Mouse (Mus musculus): Measurements from ENCODE around the gene Cped1. TPM values are rescaled to one million over a fixed set of nuclear protein-coding genes. Genes with fewer than 3 reads are reported as not detected.
A peak's percentile ranks its signal among the peaks of the same experiment; 100 is the strongest.
"Not testable (repeated sequence)": the region's sequence is repeated elsewhere in the genome, so short reads cannot be mapped to it uniquely, and the experiment has no call there.

Gene Cped1
- total RNA-seq, 2 experiments from 2014 or later, result 15.9 to 20.2 TPM

GRCm38 (mm10) chr6:22020696-22021095, 35.0 kb downstream of the Cped1 start:
- DNase-seq, result no peak
- intact Hi-C loops (cut with DNase I), result no loop called here

DNA sequence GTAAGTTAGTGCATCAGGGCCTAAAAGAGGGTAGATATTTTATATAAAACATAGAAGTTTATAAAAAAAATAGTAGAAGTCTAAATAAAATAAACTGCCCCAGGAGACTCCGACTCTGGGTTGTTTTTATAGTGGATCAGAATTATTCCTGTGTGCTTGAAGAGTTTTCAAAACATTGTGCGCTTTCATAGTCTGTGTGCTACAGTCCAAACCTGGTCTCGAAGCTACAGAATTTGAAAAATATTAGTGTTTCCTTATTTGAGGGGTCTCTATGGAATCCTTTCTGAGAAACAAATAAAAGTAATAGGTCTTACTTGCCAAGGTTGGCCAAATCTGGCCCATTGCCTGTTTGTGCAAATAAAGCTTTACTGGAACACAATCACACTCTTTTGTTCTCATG, 35.6 kb downstream of the Cped1 start:
- intact Hi-C loops (cut with DNase I), result no loop called here
- DNase-seq, result no peak

- intact Hi-C loops (cut with DNase I), result no loop called here
- no peak for DNase-seq
Observed at GRCm38 (mm10) chr6:22024168-22024567, 38.5 kb downstream of the Cped1 start.

GRCm38 (mm10) chr6:22025584-22026357, 40.1 kb downstream of the Cped1 start:
- intact Hi-C loops (cut with DNase I), result no loop called here
- DNase-seq, result no peak

DNA sequence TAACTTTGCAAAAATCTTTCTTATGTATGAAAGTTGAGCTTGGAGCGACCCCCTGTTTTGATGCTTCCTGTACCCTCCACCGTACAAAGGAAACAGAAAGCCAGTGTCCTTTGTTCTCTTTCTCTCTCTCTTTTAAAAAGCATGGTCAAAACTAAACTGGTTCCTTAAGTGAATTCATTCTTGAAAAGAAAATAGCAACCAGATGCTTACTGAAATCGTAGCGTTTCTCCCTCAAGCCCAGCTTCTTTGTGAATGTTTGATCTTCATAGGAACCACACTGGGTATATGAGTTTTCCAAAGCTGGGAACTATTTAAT, 40.6 kb downstream of the Cped1 start:
- intact Hi-C loops (cut with DNase I), result no loop called here
- DNase-seq, result no peak

DNA sequence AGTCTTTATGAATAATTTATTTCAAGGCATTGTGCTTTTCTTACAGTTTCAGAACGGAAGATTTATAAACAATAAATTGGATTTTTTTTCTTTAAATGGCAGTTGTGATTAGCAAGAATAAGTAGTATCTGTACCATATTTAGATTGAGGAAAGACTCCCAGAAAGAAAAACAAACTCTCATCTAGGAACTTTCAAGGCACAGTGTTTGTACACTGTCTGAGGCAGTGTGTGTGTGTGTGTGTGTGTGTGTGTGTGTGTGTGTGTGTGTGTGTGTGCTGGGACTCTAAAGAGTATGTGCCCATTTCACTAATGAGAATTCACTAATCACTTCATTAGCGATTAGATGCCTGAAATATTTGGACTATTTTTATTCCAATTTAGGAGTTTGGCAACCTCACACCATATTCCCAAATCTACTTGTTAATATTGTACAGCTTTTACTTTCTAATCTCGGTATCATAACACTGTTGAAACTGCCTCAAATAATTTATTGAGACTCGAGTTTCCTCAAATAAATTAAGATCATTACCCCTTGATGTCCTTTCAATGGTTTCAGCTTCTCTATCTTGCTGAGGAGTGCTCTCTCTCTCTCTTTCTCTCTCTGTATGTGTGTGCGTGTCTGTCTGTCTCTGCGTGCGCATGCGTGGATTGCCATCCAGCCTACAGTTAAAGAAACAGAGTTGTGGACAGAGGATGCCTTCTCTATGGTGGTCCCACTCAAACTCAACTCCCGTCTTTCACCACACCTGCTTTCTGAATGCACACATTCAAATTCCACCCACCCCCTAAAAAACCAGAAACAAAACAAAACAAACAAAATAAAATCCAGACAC, 41.3 kb downstream of the Cped1 start:
- no peak for DNase-seq
- intact Hi-C loops (cut with DNase I), result no loop called here

DNA sequence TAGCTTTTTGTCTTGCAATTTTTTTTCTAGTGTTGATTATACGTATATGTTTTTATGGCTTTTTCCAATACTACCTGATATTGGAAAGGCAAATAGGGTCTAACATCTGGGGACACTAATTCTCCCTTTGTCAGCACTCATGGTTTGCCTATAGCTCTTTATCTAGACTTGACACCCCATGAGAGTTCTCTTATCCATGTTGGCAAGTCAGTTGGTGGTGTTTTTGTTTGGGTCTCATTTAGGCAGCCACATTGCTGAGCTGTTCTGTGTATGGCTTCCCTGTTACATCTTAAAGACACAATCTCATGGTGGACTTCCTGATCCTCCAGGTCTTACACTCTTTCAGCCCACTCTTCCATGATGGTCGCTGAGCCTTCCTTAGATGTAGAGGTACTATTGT, 42.1 kb downstream of the Cped1 start:
- DNase-seq, result no peak
- intact Hi-C loops (cut with DNase I), result no loop called here

GRCm38 (mm10) chr6:22030381-22030780, 44.7 kb downstream of the Cped1 start:
- DNase-seq, result no peak
- intact Hi-C loops (cut with DNase I), result no loop called here

DNA sequence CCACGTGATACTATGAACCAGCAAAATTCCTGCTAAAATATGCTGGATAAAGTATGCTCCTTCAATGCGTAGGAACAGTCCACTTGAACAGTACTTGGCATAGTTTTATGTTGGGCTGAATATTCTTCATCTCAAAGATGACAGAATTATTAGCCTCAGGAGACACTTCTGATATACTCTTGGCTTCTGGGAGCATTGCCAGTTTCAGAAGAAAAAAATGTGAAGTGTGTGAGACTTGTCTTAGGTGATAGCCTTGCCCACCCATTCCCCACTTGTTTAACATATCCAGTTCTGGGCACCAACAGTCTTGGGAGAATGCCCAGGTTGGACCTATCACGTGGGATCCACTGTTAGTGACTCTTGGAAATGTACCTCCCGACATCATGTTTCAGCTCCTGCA, 47.5 kb downstream of the Cped1 start:
- intact Hi-C loops (cut with DNase I), result no loop called here
- DNase-seq, result no peak

DNA sequence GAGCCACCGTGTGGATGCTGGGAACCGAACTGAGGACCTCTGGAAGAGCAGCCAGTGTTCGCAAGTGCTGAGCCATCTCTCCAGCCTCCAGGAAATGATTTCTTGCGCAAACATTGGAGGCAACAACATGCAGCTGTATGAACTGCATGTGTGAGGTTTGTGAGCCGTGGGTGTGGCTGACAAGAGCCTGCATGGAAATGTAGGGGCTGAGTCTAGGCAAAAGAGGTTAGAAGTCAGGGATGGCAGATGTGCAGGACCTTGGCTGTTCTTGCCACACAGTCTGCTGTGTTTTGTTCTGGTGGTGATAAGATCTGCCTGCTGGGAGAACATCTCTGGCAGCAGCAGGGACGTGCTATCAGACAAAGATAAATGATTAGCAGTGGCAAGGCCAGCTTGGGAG, 49.7 kb downstream of the Cped1 start:
- intact Hi-C loops (cut with DNase I), result no loop called here
- DNase-seq, result no peak

- no peak for DNase-seq
- intact Hi-C loops (cut with DNase I), result no loop called here
Observed at GRCm38 (mm10) chr6:22035895-22036294, 50.2 kb downstream of the Cped1 start.

GRCm38 (mm10) chr6:22036396-22036795, 50.7 kb downstream of the Cped1 start:
- intact Hi-C loops (cut with DNase I), result no loop called here
- DNase-seq, result no peak

GRCm38 (mm10) chr6:22036911-22037310, 51.2 kb downstream of the Cped1 start:
- intact Hi-C loops (cut with DNase I), result no loop called here

DNA sequence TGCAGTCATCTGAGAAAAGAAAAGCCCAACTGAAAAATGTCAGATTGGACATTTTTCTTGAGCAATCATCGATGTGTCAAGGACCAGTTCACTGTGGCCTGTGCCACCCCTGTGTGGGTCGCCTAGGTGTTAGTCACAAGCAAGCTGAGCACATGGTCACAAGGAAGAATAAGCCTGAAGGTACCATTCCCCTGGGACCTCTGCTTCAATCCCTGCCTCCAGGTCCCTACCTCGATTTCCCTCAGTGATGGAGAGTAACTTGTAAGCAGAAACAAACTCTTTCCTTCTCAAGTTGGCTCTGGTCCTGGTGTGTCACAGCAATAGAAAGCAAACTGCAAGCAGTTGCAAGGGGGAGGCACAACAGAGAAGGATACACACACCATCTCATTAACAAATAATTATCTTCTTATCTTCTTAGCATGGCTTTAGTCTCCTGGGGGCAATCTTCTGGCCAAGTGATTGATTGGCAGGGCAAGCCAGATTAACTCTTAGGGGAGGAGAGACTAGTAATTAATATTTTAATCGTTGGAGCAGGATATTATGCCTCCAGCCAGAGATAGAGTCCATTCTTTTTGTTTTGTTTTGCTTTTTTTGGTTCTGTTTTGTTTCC, 51.8 kb downstream of the Cped1 start:
- no peak for DNase-seq
- intact Hi-C loops (cut with DNase I), result no loop called here

More at GRCm38 (mm10) chr6:22036911-22037310, 51.2 kb downstream of the Cped1 start:
- DNase-seq, result no peak

GRCm38 (mm10) chr6:22039666-22040065, 54.0 kb downstream of the Cped1 start:
- intact Hi-C loops (cut with DNase I), result not testable (repeated sequence)

GRCm38 (mm10) chr6:22044880-22045605, 59.3 kb downstream of the Cped1 start:
- intact Hi-C loops (cut with DNase I), result loop anchor here (5.0 kb wide), 1 partner anchor 43 kb away; no protein-coding TSS in a partner anchor
- peak; percentile 51 to 60 for DNase-seq

More at GRCm38 (mm10) chr6:22039666-22040065, 54.0 kb downstream of the Cped1 start:
- DNase-seq, result not testable (repeated sequence)

DNA sequence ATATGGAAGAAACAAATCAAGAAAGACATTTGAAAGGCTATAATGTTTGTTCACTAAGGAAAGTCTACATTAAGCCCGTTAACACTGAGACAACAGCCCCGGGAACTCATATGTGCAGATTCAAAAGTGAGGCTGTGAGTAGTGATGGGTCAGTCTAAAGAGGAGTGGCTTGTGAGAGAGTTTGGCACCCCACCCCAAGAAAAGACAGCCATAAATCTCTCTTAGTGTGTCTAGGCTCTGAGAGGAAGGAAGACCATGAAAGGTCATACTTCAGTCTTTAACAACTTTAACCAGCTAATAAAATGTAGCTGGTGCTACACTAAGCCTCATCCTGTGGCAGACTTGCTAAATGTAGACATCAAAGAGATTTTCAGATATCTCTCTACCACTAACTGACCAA, 61.4 kb downstream of the Cped1 start:
- DNase-seq, result no peak
- intact Hi-C loops (cut with DNase I), result loop anchor here (5.0 kb wide), 1 partner anchor 45 kb away; no protein-coding TSS in a partner anchor

DNA sequence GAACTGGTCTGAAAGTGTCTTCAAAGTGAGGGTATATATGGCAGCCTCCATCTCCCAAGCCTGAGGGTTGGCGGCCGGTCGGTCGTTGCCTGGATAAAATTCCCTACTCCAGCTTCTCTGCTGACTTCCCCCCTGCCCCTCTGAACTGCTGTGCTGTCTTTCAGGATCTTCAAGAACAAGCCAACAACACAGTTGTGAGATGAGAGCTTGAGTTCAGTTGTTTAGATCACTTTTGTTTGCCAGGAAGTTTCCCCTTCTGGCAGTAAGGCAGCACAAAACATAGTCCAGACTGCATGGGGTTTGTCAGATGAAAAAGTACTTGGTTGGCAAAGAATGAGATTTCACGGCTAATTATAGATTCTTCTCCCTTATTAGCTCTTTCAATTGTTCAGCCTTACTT, 63.4 kb downstream of the Cped1 start:
- DNase-seq, result peak in 1 of 2 experiments; percentile 21
- intact Hi-C loops (cut with DNase I), result loop anchor here (5.0 kb wide), 1 partner anchor 47 kb away; no protein-coding TSS in a partner anchor

DNA sequence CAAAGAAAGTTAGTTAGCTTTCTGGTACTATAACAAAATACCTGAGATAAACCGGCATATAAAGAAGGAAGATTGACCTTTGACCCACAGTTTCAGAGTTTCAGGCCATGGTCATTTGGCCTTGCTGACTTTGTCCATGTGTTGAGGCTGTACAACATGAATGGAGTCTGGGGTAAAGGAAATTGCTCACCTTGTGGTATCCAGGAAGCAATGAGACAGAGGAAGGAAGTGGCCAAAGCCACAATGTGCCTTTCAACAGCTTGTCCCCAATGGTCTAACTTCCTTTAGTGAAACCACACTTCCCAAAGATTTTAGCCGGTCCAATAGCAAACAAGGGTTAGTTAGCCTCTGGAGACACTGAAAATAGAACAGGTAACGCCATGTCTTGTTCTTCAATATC, 65.8 kb downstream of the Cped1 start:
- intact Hi-C loops (cut with DNase I), result no loop called here
- DNase-seq, result no peak

- intact Hi-C loops (cut with DNase I), result no loop called here
- DNase-seq, result no peak
Observed at GRCm38 (mm10) chr6:22053014-22053413, 67.3 kb downstream of the Cped1 start.

- intact Hi-C loops (cut with DNase I), result no loop called here
- peak; percentile 32 to 34 for DNase-seq
Observed at GRCm38 (mm10) chr6:22064341-22064740, 78.6 kb downstream of the Cped1 start.
